Mouse (Mus musculus) liver, embryonic 16.5 days (tissue): Measurements from ENCODE around the gene Smarcad1. TPM values are rescaled to one million over a fixed set of nuclear protein-coding genes. Genes with fewer than 3 reads are reported as not detected.
"Not testable (repeated sequence)": the region's sequence is repeated elsewhere in the genome, so short reads cannot be mapped to it uniquely, and the experiment has no call there.

Experiments used
- ATAC-seq: fragments of 200-750 bp; cut with Nextera tagmentation; 2 replicates; pipeline ENCODE4 v1.8.0; 2017; ENCODE audit warnings: low read depth, mild to moderate bottlenecking, moderate number of reproducible peaks, moderate library complexity
- H3K27ac ChIP-seq: fragments of 300-500 bp; sonication (generic); 2 replicates; pipeline ENCODE4 v1.5.1; 2014; ENCODE audit warnings: mild to moderate bottlenecking, low read length
- H3K27me3 ChIP-seq: fragments of 300-500 bp; sonication (generic); 2 replicates; pipeline ENCODE4 v1.6.1; 2014; ENCODE audit warnings: low read depth, low read length, mixed read lengths; ENCODE audit not compliant: control insufficient read depth, insufficient read depth
- H3K36me3 ChIP-seq: fragments of 300-500 bp; sonication (generic); 2 replicates; pipeline ENCODE4 v1.6.1; 2014; ENCODE audit warnings: mild to moderate bottlenecking; ENCODE audit not compliant: control insufficient read depth, insufficient read depth
- H3K4me1 ChIP-seq: fragments of 300-500 bp; sonication (generic); 2 replicates; pipeline ENCODE4 v1.6.1; 2014; ENCODE audit warnings: low read depth, low read length, mixed read lengths; ENCODE audit not compliant: control insufficient read depth
- H3K4me2 ChIP-seq: fragments of 300-500 bp; sonication (generic); 2 replicates; pipeline ENCODE4 v1.6.1; 2014; ENCODE audit warnings: low read depth, low read length, mixed read lengths
- H3K4me3 ChIP-seq: fragments of 300-500 bp; sonication (generic); 2 replicates; pipeline ENCODE4 v1.5.1; 2014; ENCODE audit warnings: low read depth, mild to moderate bottlenecking, low read length
- H3K9ac ChIP-seq: fragments of 300-500 bp; sonication (generic); 2 replicates; pipeline ENCODE4 v1.6.1; 2014; ENCODE audit warnings: low read depth, low read length
- H3K9me3 ChIP-seq: fragments of 300-500 bp; sonication (generic); replicated peaks from 2 replicates; pipeline ENCODE4 v1.6.1; 2016; ENCODE audit warnings: low read length; ENCODE audit not compliant: control insufficient read depth
- WGBS: fragments of 180-500 bp; shearing (Covaris S2); extraction: QIAGEN DNeasy Blood & Tissue Kit; methylation state at CpG from one replicate; pipeline ENCODE4 v1.1.7; 2014; ENCODE audit not compliant: insufficient replicate concordance; 5-methylcytosine and 5-hydroxymethylcytosine counted together
- polyA plus RNA-seq: library from polyadenylated mRNA; unstranded; fragments of >200 nt; fragmentation: Nextera tagmentation; extraction: Ambion mirVana; gene quantifications from 2 replicates; pipeline ENCODE4 v1.2.1, GENCODE M21; 2015

The Smarcad1 gene
- polyA plus RNA-seq, 1 experiment from 2014 or later: 13.7 TPM

GRCm38 (mm10) chr6:65018966-65019365 is 23.4 kb upstream of the Smarcad1 start:
- H3K36me3 ChIP-seq, H3K9ac ChIP-seq, ATAC-seq, H3K9me3 ChIP-seq, H3K27me3 ChIP-seq, H3K4me1 ChIP-seq, H3K27ac ChIP-seq, H3K4me3 ChIP-seq, H3K4me2 ChIP-seq: not testable (repeated sequence)
- 68% methylated on average over 5 of the region's 5 CpGs for WGBS

- Histone ChIP-seq H3K4me1 (no peaks in the 10 kb centered on the region), H3K9ac (no peak overlapping the region), H3K27ac (no peak overlapping the region), H3K9me3 (no peaks in the 10 kb centered on the region), H3K27me3 (no peaks in the 10 kb centered on the region), H3K4me3 (no peak overlapping the region), H3K4me2 (no peak overlapping the region), H3K36me3 (no peaks in the 10 kb centered on the region)
- WGBS: 26% methylated on average over 4 of the region's 4 CpGs
- no peak for ATAC-seq
These were observed 20.5 kb upstream of the Smarcad1 start for GRCm38 (mm10) chr6:65021883-65022282.

GRCm38 (mm10) chr6:65023053-65023452 is 19.3 kb upstream of the Smarcad1 start:
- no peak overlapping the region for H3K4me3 ChIP-seq
- WGBS: 49% methylated on average over 6 of the region's 6 CpGs
- no peaks in the 10 kb centered on the region for H3K36me3 ChIP-seq
- no peak overlapping the region for H3K4me2 ChIP-seq
- no peak for ATAC-seq
- no peaks in the 10 kb centered on the region for H3K4me1 ChIP-seq
- no peak overlapping the region for H3K27ac ChIP-seq
- no peaks in the 10 kb centered on the region for H3K9me3 ChIP-seq
- H3K9ac ChIP-seq: no peak overlapping the region
- no peaks in the 10 kb centered on the region for H3K27me3 ChIP-seq

GRCm38 (mm10) chr6:65024668-65025067 is 17.7 kb upstream of the Smarcad1 start:
- Histone ChIP-seq H3K4me3 (no peak overlapping the region), H3K4me2 (no peak overlapping the region), H3K36me3 (no peaks in the 10 kb centered on the region), H3K27me3 (no peaks in the 10 kb centered on the region), H3K27ac (no peak overlapping the region), H3K4me1 (no peaks in the 10 kb centered on the region), H3K9me3 (no peaks in the 10 kb centered on the region), H3K9ac (no peak overlapping the region)
- 20% methylated on average over 2 of the region's 2 CpGs for WGBS
- no peak for ATAC-seq

GRCm38 (mm10) chr6:65025130-65025529 is 17.3 kb upstream of the Smarcad1 start:
- Histone ChIP-seq H3K9me3 (no peaks in the 10 kb centered on the region), H3K4me3 (no peak overlapping the region), H3K36me3 (no peaks in the 10 kb centered on the region), H3K27ac (no peak overlapping the region), H3K27me3 (no peaks in the 10 kb centered on the region), H3K9ac (no peak overlapping the region), H3K4me2 (no peak overlapping the region), H3K4me1 (no peaks in the 10 kb centered on the region)
- ATAC-seq: no peak
- 77% methylated on average over 4 of the region's 4 CpGs for WGBS

GRCm38 (mm10) chr6:65034661-65035060 is 7.7 kb upstream of the Smarcad1 start:
- H3K4me2 ChIP-seq: no peak overlapping the region
- H3K27ac ChIP-seq: no peak overlapping the region
- H3K4me1 ChIP-seq: no peaks in the 10 kb centered on the region
- H3K27me3 ChIP-seq: no peaks in the 10 kb centered on the region
- H3K9ac ChIP-seq: no peak overlapping the region
- H3K9me3 ChIP-seq: no peaks in the 10 kb centered on the region
- H3K36me3 ChIP-seq: no peaks in the 10 kb centered on the region
- ATAC-seq: no peak
- 66% methylated on average over 2 of the region's 2 CpGs for WGBS
- no peak overlapping the region for H3K4me3 ChIP-seq

GRCm38 (mm10) chr6:65035469-65035868 is 6.9 kb upstream of the Smarcad1 start:
- ATAC-seq: no peak
- Histone ChIP-seq H3K4me2 (no peak overlapping the region), H3K4me1 (no peaks in the 10 kb centered on the region), H3K27ac (no peak overlapping the region), H3K27me3 (no peaks in the 10 kb centered on the region), H3K9ac (no peak overlapping the region), H3K36me3 (no peaks in the 10 kb centered on the region), H3K4me3 (no peak overlapping the region), H3K9me3 (no peaks in the 10 kb centered on the region)
- 64% methylated on average over 2 of the region's 2 CpGs for WGBS

GRCm38 (mm10) chr6:65041932-65042331 is 451 bp upstream of the Smarcad1 start:
- Histone ChIP-seq H3K4me3 (peak overlapping the region; percentile 88), H3K27me3 (no peaks in the 10 kb centered on the region), H3K9me3 (no peaks in the 10 kb centered on the region), H3K9ac (peak overlapping the region; percentile 86; the same call in 1 of the 2 replicates), H3K4me1 (peaks cover 5% of the 10 kb centered on the region; the same call in 1 of the 2 replicates), H3K36me3 (peaks cover 6% of the 10 kb centered on the region), H3K4me2 (peak overlapping the region; percentile 62), H3K27ac (no peak overlapping the region)
- ATAC-seq: no peak
- WGBS: 34% methylated on average over 10 of the region's 10 CpGs

- H3K4me1 ChIP-seq: peaks cover 5% of the 10 kb centered on the region; the same call in 1 of the 2 replicates
- 3% methylated on average over 7 of the region's 7 CpGs for WGBS
- no peaks in the 10 kb centered on the region for H3K27me3 ChIP-seq
- H3K36me3 ChIP-seq: peaks cover 6% of the 10 kb centered on the region
- H3K4me2 ChIP-seq: peak overlapping the region; percentile 62
- no peak overlapping the region for H3K27ac ChIP-seq
- no peak for ATAC-seq
- H3K9ac ChIP-seq: peak overlapping the region; percentile 86
- H3K4me3 ChIP-seq: peak overlapping the region; percentile 88
- no peaks in the 10 kb centered on the region for H3K9me3 ChIP-seq
These were observed 858 bp downstream of the Smarcad1 start for GRCm38 (mm10) chr6:65043241-65043640.
